Mouse (Mus musculus) liver, embryonic 16.5 days (tissue): Measurements from ENCODE around the gene Echdc3. TPM values are rescaled to one million over a fixed set of nuclear protein-coding genes. Genes with fewer than 3 reads are reported as not detected.

ENCODE experiments used
- ATAC-seq: fragments of 200-750 bp; cut with Nextera tagmentation; 2 replicates; pipeline ENCODE4 v1.8.0; 2017; ENCODE audit warnings: low read depth, mild to moderate bottlenecking, moderate number of reproducible peaks, moderate library complexity
- H3K27ac ChIP-seq: fragments of 300-500 bp; sonication (generic); 2 replicates; pipeline ENCODE4 v1.5.1; 2014; ENCODE audit warnings: mild to moderate bottlenecking, low read length
- H3K27me3 ChIP-seq: fragments of 300-500 bp; sonication (generic); 2 replicates; pipeline ENCODE4 v1.6.1; 2014; ENCODE audit warnings: low read depth, low read length, mixed read lengths; ENCODE audit not compliant: control insufficient read depth, insufficient read depth
- H3K36me3 ChIP-seq: fragments of 300-500 bp; sonication (generic); 2 replicates; pipeline ENCODE4 v1.6.1; 2014; ENCODE audit warnings: mild to moderate bottlenecking; ENCODE audit not compliant: control insufficient read depth, insufficient read depth
- H3K4me1 ChIP-seq: fragments of 300-500 bp; sonication (generic); 2 replicates; pipeline ENCODE4 v1.6.1; 2014; ENCODE audit warnings: low read depth, low read length, mixed read lengths; ENCODE audit not compliant: control insufficient read depth
- H3K4me2 ChIP-seq: fragments of 300-500 bp; sonication (generic); 2 replicates; pipeline ENCODE4 v1.6.1; 2014; ENCODE audit warnings: low read depth, low read length, mixed read lengths
- H3K4me3 ChIP-seq: fragments of 300-500 bp; sonication (generic); 2 replicates; pipeline ENCODE4 v1.5.1; 2014; ENCODE audit warnings: low read depth, mild to moderate bottlenecking, low read length
- H3K9ac ChIP-seq: fragments of 300-500 bp; sonication (generic); 2 replicates; pipeline ENCODE4 v1.6.1; 2014; ENCODE audit warnings: low read depth, low read length
- H3K9me3 ChIP-seq: fragments of 300-500 bp; sonication (generic); replicated peaks from 2 replicates; pipeline ENCODE4 v1.6.1; 2016; ENCODE audit warnings: low read length; ENCODE audit not compliant: control insufficient read depth
- WGBS: fragments of 180-500 bp; shearing (Covaris S2); extraction: QIAGEN DNeasy Blood & Tissue Kit; methylation state at CpG from one replicate; pipeline ENCODE4 v1.1.7; 2014; ENCODE audit not compliant: insufficient replicate concordance; 5-methylcytosine and 5-hydroxymethylcytosine counted together
- polyA plus RNA-seq: library from polyadenylated mRNA; unstranded; fragments of >200 nt; fragmentation: Nextera tagmentation; extraction: Ambion mirVana; gene quantifications from 2 replicates; pipeline ENCODE4 v1.2.1, GENCODE M21; 2015

Echdc3 gene
- polyA plus RNA-seq, 1 experiment from 2014 or later = 21.1 TPM

- Histone ChIP-seq H3K4me1 (no peaks in the 10 kb centered on the region; the same call in none of the 2 replicates), H3K4me3 (no peak overlapping the region), H3K27ac (no peak overlapping the region), H3K4me2 (no peak overlapping the region), H3K9me3 (no peaks in the 10 kb centered on the region), H3K36me3 (no peaks in the 10 kb centered on the region), H3K27me3 (no peaks in the 10 kb centered on the region), H3K9ac (no peak overlapping the region)
- WGBS = 47% methylated on average over 3 of the region's 3 CpGs
- ATAC-seq = no peak
These were observed 3.1 kb downstream of the Echdc3 start for GRCm38 (mm10) chr2:6209746-6210145.

- Histone ChIP-seq H3K4me2 (no peak overlapping the region), H3K4me3 (no peak overlapping the region), H3K27ac (no peak overlapping the region), H3K27me3 (no peaks in the 10 kb centered on the region), H3K4me1 (no peaks in the 10 kb centered on the region; the same call in none of the 2 replicates), H3K36me3 (no peaks in the 10 kb centered on the region), H3K9me3 (no peaks in the 10 kb centered on the region), H3K9ac (no peak overlapping the region)
- 74% methylated on average over 11 of the region's 11 CpGs for WGBS
- no peak for ATAC-seq
These were observed 3.7 kb downstream of the Echdc3 start for GRCm38 (mm10) chr2:6209116-6209515.

GRCm38 (mm10) chr2:6207736-6208135 lies 5.1 kb downstream of the Echdc3 start:
- H3K9ac ChIP-seq = no peak overlapping the region
- no peak overlapping the region for H3K4me3 ChIP-seq
- no peak for ATAC-seq
- no peak overlapping the region for H3K4me2 ChIP-seq
- no peaks in the 10 kb centered on the region for H3K27me3 ChIP-seq
- no peaks in the 10 kb centered on the region for H3K36me3 ChIP-seq
- no peaks in the 10 kb centered on the region for H3K9me3 ChIP-seq
- 60% methylated on average over 2 of the region's 2 CpGs for WGBS
- H3K27ac ChIP-seq = no peak overlapping the region
- no peaks in the 10 kb centered on the region; the same call in 1 of the 2 replicates for H3K4me1 ChIP-seq

- ATAC-seq = no peak
- H3K4me3 ChIP-seq = no peak overlapping the region
- H3K27ac ChIP-seq = no peak overlapping the region
- no peak overlapping the region for H3K9ac ChIP-seq
- WGBS = 50% methylated on average over 9 of the region's 10 CpGs
- H3K9me3 ChIP-seq = no peaks in the 10 kb centered on the region
- no peak overlapping the region for H3K4me2 ChIP-seq
- no peaks in the 10 kb centered on the region for H3K36me3 ChIP-seq
- H3K27me3 ChIP-seq = no peaks in the 10 kb centered on the region
- no peaks in the 10 kb centered on the region for H3K4me1 ChIP-seq
These were observed 16.4 kb downstream of the Echdc3 start for GRCm38 (mm10) chr2:6196363-6196973.

GRCm38 (mm10) chr2:6195468-6196239 lies 17.2 kb downstream of the Echdc3 start:
- Histone ChIP-seq H3K9me3 (no peaks in the 10 kb centered on the region), H3K9ac (no peak overlapping the region), H3K36me3 (no peaks in the 10 kb centered on the region), H3K4me3 (no peak overlapping the region), H3K4me2 (no peak overlapping the region), H3K27ac (no peak overlapping the region), H3K4me1 (no peaks in the 10 kb centered on the region), H3K27me3 (no peaks in the 10 kb centered on the region)
- no peak for ATAC-seq
- 61% methylated on average over 15 of the region's 15 CpGs for WGBS

GRCm38 (mm10) chr2:6194497-6194896 lies 18.3 kb downstream of the Echdc3 start:
- Histone ChIP-seq H3K4me1 (no peaks in the 10 kb centered on the region), H3K9ac (no peak overlapping the region), H3K27me3 (no peaks in the 10 kb centered on the region), H3K27ac (no peak overlapping the region), H3K36me3 (no peaks in the 10 kb centered on the region), H3K4me3 (no peak overlapping the region), H3K4me2 (no peak overlapping the region), H3K9me3 (no peaks in the 10 kb centered on the region)
- 55% methylated on average over 7 of the region's 7 CpGs for WGBS
- ATAC-seq = no peak

GRCm38 (mm10) chr2:6193591-6193973 lies 19.3 kb downstream of the Echdc3 start:
- WGBS = 52% methylated on average over 10 of the region's 10 CpGs
- no peak overlapping the region for H3K27ac ChIP-seq

GRCm38 (mm10) chr2:6192820-6193590 lies 19.8 kb downstream of the Echdc3 start:
- Histone ChIP-seq H3K27ac (no peak overlapping the region), H3K9ac (no peak overlapping the region), H3K4me1 (no peaks in the 10 kb centered on the region), H3K36me3 (no peaks in the 10 kb centered on the region), H3K27me3 (no peaks in the 10 kb centered on the region), H3K4me2 (no peak overlapping the region), H3K4me3 (no peak overlapping the region), H3K9me3 (no peaks in the 10 kb centered on the region)
- 59% methylated on average over 20 of the region's 20 CpGs for WGBS
- ATAC-seq = peak; percentile 30; the same call in 1 of the 2 replicates

More at GRCm38 (mm10) chr2:6193591-6193973, 19.3 kb downstream of the Echdc3 start:
- no peaks in the 10 kb centered on the region for H3K9me3 ChIP-seq
- H3K36me3 ChIP-seq = no peaks in the 10 kb centered on the region
- no peak overlapping the region for H3K9ac ChIP-seq
- no peaks in the 10 kb centered on the region for H3K4me1 ChIP-seq
- H3K27me3 ChIP-seq = no peaks in the 10 kb centered on the region
- H3K4me3 ChIP-seq = no peak overlapping the region
- ATAC-seq = no peak
- no peak overlapping the region for H3K4me2 ChIP-seq

- no peak for ATAC-seq
These were observed 22.8 kb downstream of the Echdc3 start for GRCm38 (mm10) chr2:6190036-6190435.

More at GRCm38 (mm10) chr2:6190036-6190435, 22.8 kb downstream of the Echdc3 start:
- Histone ChIP-seq H3K9me3 (no peaks in the 10 kb centered on the region), H3K36me3 (no peaks in the 10 kb centered on the region), H3K9ac (no peak overlapping the region), H3K4me3 (no peak overlapping the region), H3K27ac (no peak overlapping the region), H3K4me1 (no peaks in the 10 kb centered on the region), H3K4me2 (no peak overlapping the region), H3K27me3 (no peaks in the 10 kb centered on the region)
- WGBS = 67% methylated on average over 6 of the region's 6 CpGs
